Mouse (Mus musculus) forebrain, postnatal 0 days (tissue): Measurements from ENCODE around the gene Epha1. TPM values are rescaled to one million over a fixed set of nuclear protein-coding genes. Genes with fewer than 3 reads are reported as not detected.

ENCODE experiments used
- ATAC-seq: fragments of 200-750 bp; cut with Nextera tagmentation; 2 replicates; pipeline ENCODE4 v1.8.0; 2017; ENCODE audit warnings: mild to moderate bottlenecking, moderate library complexity
- DNase-seq: peaks from one replicate; pipeline ENCODE4 v3.0.0-alpha.2; 2015
- H3K27ac ChIP-seq: fragments of 300-500 bp; sonication (generic); 2 replicates; pipeline ENCODE4 v1.5.1; 2014; ENCODE audit warnings: low read depth, mild to moderate bottlenecking, antibody characterized with exemption, low read length, moderate library complexity, mixed read lengths
- H3K27me3 ChIP-seq: fragments of 300-500 bp; sonication (generic); 2 replicates; pipeline ENCODE4 v1.6.1; 2014; ENCODE audit warnings: mild to moderate bottlenecking, low read length, mixed read lengths; ENCODE audit not compliant: insufficient read depth
- H3K36me3 ChIP-seq: fragments of 300-500 bp; sonication (generic); 2 replicates; pipeline ENCODE4 v1.6.1; 2014; ENCODE audit warnings: mild to moderate bottlenecking, moderate library complexity; ENCODE audit not compliant: insufficient read depth
- H3K4me1 ChIP-seq: fragments of 300-500 bp; sonication (generic); 2 replicates; pipeline ENCODE4 v1.6.1; 2014; ENCODE audit warnings: antibody characterized with exemption; ENCODE audit not compliant: insufficient read depth
- H3K4me2 ChIP-seq: fragments of 300-500 bp; sonication (generic); 2 replicates; pipeline ENCODE4 v1.6.1; 2014; ENCODE audit warnings: low read depth, mild to moderate bottlenecking, moderate library complexity
- H3K4me3 ChIP-seq: fragments of 300-500 bp; sonication (generic); 2 replicates; pipeline ENCODE4 v1.5.1; 2014; ENCODE audit warnings: low read depth, low read length, mixed read lengths
- H3K9ac ChIP-seq: fragments of 300-500 bp; sonication (generic); 2 replicates; pipeline ENCODE4 v1.6.1; 2014; ENCODE audit warnings: mild to moderate bottlenecking
- H3K9me3 ChIP-seq: fragments of 300-500 bp; sonication (generic); 2 replicates; pipeline ENCODE4 v1.6.1; 2016; ENCODE audit warnings: low read length
- CTCF ChIP-seq: sonication (generic); IDR thresholded peaks from 2 replicates; pipeline ENCODE4 v1.5.1; 2016; ENCODE audit warnings: antibody characterized with exemption, control low read depth, low read depth
- WGBS: fragments of 180-500 bp; shearing (Covaris S2); extraction: QIAGEN DNeasy Blood & Tissue Kit; methylation state at CpG from one replicate; pipeline ENCODE4 v1.1.7; 2014; 5-methylcytosine and 5-hydroxymethylcytosine counted together
- polyA plus RNA-seq: library from polyadenylated mRNA; unstranded; fragments of >200 nt; fragmentation: Nextera tagmentation; extraction: Ambion mirVana; gene quantifications from 2 replicates; pipeline ENCODE4 v1.2.1, GENCODE M21; 2015
- total RNA-seq: library from RNA; depleted of rRNA; stranded (reverse); fragments of >200 nt; gene quantifications from 2 replicates; pipeline ENCODE4 v1.2.3, GENCODE M21; 2014

Gene Epha1
- total and polyA plus RNA-seq, 2 experiments from 2014 or later = 0.67 to 0.86 TPM

DNA sequence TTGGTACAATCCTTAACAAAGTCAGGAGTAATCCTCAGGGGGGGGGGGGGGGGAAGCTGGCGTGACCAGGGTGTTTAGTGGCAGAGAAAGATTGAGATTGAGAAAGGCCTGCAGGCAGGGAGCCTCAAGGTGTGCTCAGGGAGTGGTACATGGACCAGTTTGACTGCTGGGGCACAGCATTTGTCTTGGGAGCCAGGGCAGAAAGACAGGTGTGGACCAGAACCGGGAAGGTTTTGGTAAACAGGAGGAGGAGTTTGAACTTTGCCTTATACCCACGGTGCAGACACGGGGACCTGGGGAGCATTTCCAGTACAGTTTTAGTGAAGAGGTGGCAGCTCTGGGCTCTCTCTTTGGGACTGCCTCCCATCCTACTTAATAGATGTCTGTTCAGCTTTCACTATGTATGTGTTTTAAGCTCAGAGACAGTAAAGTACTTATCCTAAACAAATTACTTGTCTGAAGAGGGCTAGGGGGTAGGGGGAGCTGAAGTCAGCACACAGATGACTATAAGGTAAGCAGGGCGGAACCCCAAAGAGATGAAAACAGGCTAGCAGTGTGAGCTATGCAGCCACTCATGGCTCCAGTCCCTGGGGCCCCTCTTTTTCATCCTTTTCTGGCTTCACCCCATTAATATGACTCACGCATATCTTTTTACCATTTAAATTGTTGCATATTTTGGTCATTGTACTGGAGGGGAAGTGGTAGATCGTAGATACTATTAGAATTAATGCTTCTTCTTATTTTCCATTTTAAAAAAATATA is 782 bp upstream of the Epha1 start:
- ATAC-seq = no peak
- H3K9ac ChIP-seq = no peak overlapping the region
- 45% methylated on average over 7 of the region's 7 CpGs for WGBS

GRCm38 (mm10) chr6:42372421-42372815 is 650 bp downstream of the Epha1 start:
- ATAC-seq = no peak

More for the DNA sequence above, 782 bp upstream of the Epha1 start:
- H3K9me3 ChIP-seq = no peaks in the 10 kb centered on the region
- H3K27me3 ChIP-seq = no peaks in the 10 kb centered on the region
- no peak overlapping the region for H3K27ac ChIP-seq
- H3K4me3 ChIP-seq = peak overlapping the region; percentile 40
- peak overlapping the region; percentile 89 for H3K4me2 ChIP-seq
- H3K4me1 ChIP-seq = 0 out of 2 replicates have a peak, but pooled peaks cover 7% of the 10 kb centered on the region
- no peak for TF ChIP-seq CTCF
- no peak for DNase-seq
- no peaks in the 10 kb centered on the region for H3K36me3 ChIP-seq

DNA sequence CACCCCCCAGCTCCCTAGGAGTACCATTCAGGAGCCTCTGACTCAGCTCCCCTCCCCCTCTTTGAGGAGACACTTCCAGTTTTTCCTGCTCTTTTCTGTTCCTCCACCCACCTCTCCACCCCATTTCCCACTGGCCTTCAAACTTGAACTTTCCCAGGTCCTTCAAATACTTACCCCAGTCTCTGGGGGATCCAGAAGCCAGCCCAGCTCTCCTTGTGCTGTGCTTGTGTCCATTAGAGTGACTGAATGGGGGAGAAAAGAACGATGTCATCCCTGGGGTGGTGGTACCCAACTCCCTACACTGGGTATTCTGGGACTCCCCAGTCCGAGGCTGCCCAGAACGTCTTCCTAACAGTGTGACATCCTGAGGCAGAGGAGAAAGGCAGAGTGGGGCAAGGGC is 1.1 kb downstream of the Epha1 start:
- 11% methylated on average over 3 of the region's 3 CpGs for WGBS

More at GRCm38 (mm10) chr6:42372421-42372815, 650 bp downstream of the Epha1 start:
- Histone ChIP-seq H3K27me3 (no peaks in the 10 kb centered on the region), H3K36me3 (no peaks in the 10 kb centered on the region), H3K27ac (no peak overlapping the region), H3K4me1 (0 out of 2 replicates have a peak, but pooled peaks cover 7% of the 10 kb centered on the region), H3K9ac (no peak overlapping the region), H3K4me2 (no peak overlapping the region; the same call in 1 of the 2 replicates), H3K4me3 (no peak overlapping the region), H3K9me3 (no peaks in the 10 kb centered on the region)
- no peak for DNase-seq
- 30% methylated on average over 9 of the region's 9 CpGs for WGBS
- no peak for TF ChIP-seq CTCF

DNA sequence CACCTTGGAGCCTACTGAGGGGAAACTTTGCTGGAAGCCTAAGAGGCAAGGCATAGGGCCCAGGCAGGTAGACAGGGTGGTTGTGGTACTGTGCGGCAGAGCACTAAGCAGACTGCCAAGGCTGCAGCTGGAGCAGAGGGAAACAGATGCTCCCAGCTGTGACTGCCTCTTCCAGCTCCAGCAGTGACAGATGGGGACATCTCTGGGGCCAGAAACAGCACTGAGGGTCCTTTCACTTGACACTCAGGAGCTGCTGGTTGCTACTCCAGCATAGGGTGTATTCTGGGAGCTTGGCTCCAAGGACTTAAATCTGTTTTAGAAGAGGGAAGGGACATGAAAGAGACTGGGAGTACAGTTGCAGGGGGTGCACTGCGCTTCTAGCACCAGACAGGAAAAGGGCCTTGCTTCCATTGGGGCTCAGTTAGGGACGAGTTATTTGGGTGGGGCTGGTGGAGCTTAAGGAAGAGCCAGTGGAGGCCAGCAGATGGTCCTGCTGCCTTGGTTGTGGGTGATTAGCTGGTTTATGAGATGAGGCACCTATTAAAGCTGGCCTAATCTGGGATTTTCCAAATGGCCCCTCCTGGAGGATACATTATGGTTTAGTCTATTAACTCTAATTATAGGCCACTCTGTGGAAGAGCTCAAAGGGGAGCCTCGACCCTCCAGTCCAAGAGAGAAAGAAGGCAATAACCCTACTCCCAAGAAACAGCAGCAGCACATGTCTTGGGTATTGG is 2.3 kb downstream of the Epha1 start:
- DNase-seq = no peak
- TF ChIP-seq CTCF = no peak
- Histone ChIP-seq H3K4me1 (0 out of 2 replicates have a peak, but pooled peaks cover 7% of the 10 kb centered on the region), H3K27me3 (no peaks in the 10 kb centered on the region), H3K36me3 (no peaks in the 10 kb centered on the region), H3K4me3 (no peak overlapping the region), H3K4me2 (no peak overlapping the region), H3K27ac (no peak overlapping the region), H3K9ac (no peak overlapping the region), H3K9me3 (no peaks in the 10 kb centered on the region)
- WGBS = 34% methylated on average over 4 of the region's 4 CpGs
- no peak for ATAC-seq

More for the DNA sequence above, 1.1 kb downstream of the Epha1 start:
- DNase-seq = no peak
- Histone ChIP-seq H3K9ac (no peak overlapping the region), H3K27me3 (no peaks in the 10 kb centered on the region), H3K9me3 (no peaks in the 10 kb centered on the region), H3K4me2 (no peak overlapping the region), H3K4me1 (0 out of 2 replicates have a peak, but pooled peaks cover 7% of the 10 kb centered on the region), H3K4me3 (no peak overlapping the region), H3K36me3 (no peaks in the 10 kb centered on the region), H3K27ac (no peak overlapping the region)
- no peak for TF ChIP-seq CTCF
- no peak for ATAC-seq

GRCm38 (mm10) chr6:42369870-42370269 is 3.2 kb downstream of the Epha1 start:
- H3K27ac ChIP-seq = no peak overlapping the region
- ATAC-seq (no peak), DNase-seq (no peak)
- H3K9me3 ChIP-seq = no peaks in the 10 kb centered on the region
- H3K9ac ChIP-seq = no peak overlapping the region
- WGBS = under 1% methylated on average over 3 of the region's 3 CpGs
- H3K36me3 ChIP-seq = no peaks in the 10 kb centered on the region
- H3K4me1 ChIP-seq = 0 out of 2 replicates have a peak, but pooled peaks cover 7% of the 10 kb centered on the region
- no peak for TF ChIP-seq CTCF
- H3K4me2 ChIP-seq = no peak overlapping the region
- H3K27me3 ChIP-seq = no peaks in the 10 kb centered on the region
- H3K4me3 ChIP-seq = no peak overlapping the region

DNA sequence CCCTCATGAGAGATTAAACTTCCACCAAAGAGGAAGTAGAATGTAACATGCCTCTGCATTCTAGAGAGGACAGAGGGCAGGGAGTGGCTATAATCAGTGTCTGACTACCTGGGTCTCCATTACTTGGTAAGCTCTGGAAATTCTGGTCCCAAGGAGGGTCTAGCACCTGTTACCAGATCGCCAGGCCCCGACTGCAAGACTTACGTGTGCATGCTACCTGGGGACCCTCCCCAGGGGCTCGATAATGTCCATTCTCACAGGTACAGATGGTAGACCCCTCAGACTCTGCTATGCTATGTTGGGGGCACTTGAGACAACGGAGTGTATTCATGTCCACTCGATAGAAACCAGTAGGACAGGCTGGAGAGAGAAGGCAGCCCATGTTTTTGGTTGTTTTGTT is 7.9 kb downstream of the Epha1 start:
- no peak overlapping the region for H3K27ac ChIP-seq
- H3K27me3 ChIP-seq = no peaks in the 10 kb centered on the region
- H3K4me2 ChIP-seq = no peak overlapping the region
- ATAC-seq = no peak
- H3K36me3 ChIP-seq = peaks cover 12% of the 10 kb centered on the region; the same call in 1 of the 2 replicates
- TF ChIP-seq CTCF = no peak
- H3K4me1 ChIP-seq = no peaks in the 10 kb centered on the region
- no peak overlapping the region for H3K4me3 ChIP-seq
- no peaks in the 10 kb centered on the region for H3K9me3 ChIP-seq
- DNase-seq = no peak
- H3K9ac ChIP-seq = no peak overlapping the region
- 95% methylated on average over 6 of the region's 6 CpGs for WGBS

- Histone ChIP-seq H3K4me1 (no peaks in the 10 kb centered on the region), H3K27ac (no peak overlapping the region), H3K4me2 (no peak overlapping the region), H3K9me3 (no peaks in the 10 kb centered on the region), H3K9ac (no peak overlapping the region), H3K27me3 (no peaks in the 10 kb centered on the region), H3K36me3 (peaks cover 17% of the 10 kb centered on the region), H3K4me3 (no peak overlapping the region)
- no peak for TF ChIP-seq CTCF
- DNase-seq (no peak), ATAC-seq (no peak)
- WGBS = 92% methylated on average over 15 of the region's 15 CpGs
Observed at GRCm38 (mm10) chr6:42364607-42365006, 8.5 kb downstream of the Epha1 start.
